Mouse (Mus musculus): Measurements from ENCODE around the gene Ofcc1. TPM values are rescaled to one million over a fixed set of nuclear protein-coding genes. Genes with fewer than 3 reads are reported as not detected.

The Ofcc1 gene
- polyA plus RNA-seq, 1 experiment: not detected

- no peak overlapping the region for H3K4me3 ChIP-seq (ENCODE audit: control insufficient read depth, low read depth, low read length)
- no peaks in the 10 kb centered on the region for H3K4me1 ChIP-seq (ENCODE audit: control insufficient read depth, insufficient read depth, low read length)
- TF ChIP-seq CTCF (IDR thresholded peaks at IDR 0.05; ENCODE audit: control insufficient read depth, insufficient read depth, insufficient replicate concordance, low read depth, low read length) (no peak), POLR2A (IDR thresholded peaks at IDR 0.05; ENCODE audit: control insufficient read depth, low read depth, low read length) (no peak)
- H3K36me3 ChIP-seq (ENCODE audit: control insufficient read depth, insufficient read depth, low read length): no peaks in the 10 kb centered on the region
- H3K27ac ChIP-seq (ENCODE audit: control insufficient read depth, insufficient read depth, low read depth, low read length): no peak overlapping the region
- H3K27me3 ChIP-seq (ENCODE audit: control insufficient read depth, insufficient read depth, low read length): no peaks in the 10 kb centered on the region
Measured at GRCm38 (mm10) chr13:40136096-40136495, 225.2 kb downstream of the Ofcc1 start.

GRCm38 (mm10) chr13:40135670-40136069 is 225.6 kb downstream of the Ofcc1 start:
- no peaks in the 10 kb centered on the region for H3K36me3 ChIP-seq (ENCODE audit: control insufficient read depth, insufficient read depth, low read length)
- H3K4me1 ChIP-seq (ENCODE audit: control insufficient read depth, insufficient read depth, low read length): no peaks in the 10 kb centered on the region
- H3K27me3 ChIP-seq (ENCODE audit: control insufficient read depth, insufficient read depth, low read length): no peaks in the 10 kb centered on the region
- no peak overlapping the region for H3K4me3 ChIP-seq (ENCODE audit: control insufficient read depth, low read depth, low read length)
- H3K27ac ChIP-seq (ENCODE audit: control insufficient read depth, insufficient read depth, low read depth, low read length): no peak overlapping the region
- TF ChIP-seq POLR2A (IDR thresholded peaks at IDR 0.05; ENCODE audit: control insufficient read depth, low read depth, low read length) (no peak), CTCF (IDR thresholded peaks at IDR 0.05; ENCODE audit: control insufficient read depth, insufficient read depth, insufficient replicate concordance, low read depth, low read length) (no peak)

DNA sequence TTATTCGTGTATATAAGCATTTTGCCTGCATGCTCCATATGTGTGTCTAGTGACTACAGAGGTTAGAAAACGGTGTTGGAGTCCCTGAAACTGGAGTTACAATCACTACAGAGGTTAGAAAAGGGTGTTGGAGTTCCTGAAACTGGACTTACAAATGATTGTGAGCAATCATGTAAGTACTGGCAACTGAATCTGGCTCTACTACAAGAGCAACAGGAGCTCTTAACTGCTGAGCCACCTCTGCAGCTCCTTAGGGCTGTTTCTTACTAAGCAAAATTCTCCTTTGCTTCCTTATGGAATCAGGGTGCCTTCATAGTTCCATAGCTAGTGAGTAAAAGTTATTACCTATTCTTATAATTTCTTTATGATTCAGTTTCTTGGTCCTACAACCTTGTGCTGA is 237.4 kb downstream of the Ofcc1 start:
- H3K4me3 ChIP-seq (ENCODE audit: control insufficient read depth, low read depth, low read length): no peak overlapping the region
- no peak overlapping the region for H3K27ac ChIP-seq (ENCODE audit: control insufficient read depth, insufficient read depth, low read depth, low read length)
- no peaks in the 10 kb centered on the region for H3K4me1 ChIP-seq (ENCODE audit: control insufficient read depth, insufficient read depth, low read length)
- TF ChIP-seq POLR2A (IDR thresholded peaks at IDR 0.05; ENCODE audit: control insufficient read depth, low read depth, low read length) (no peak), CTCF (IDR thresholded peaks at IDR 0.05; ENCODE audit: control insufficient read depth, insufficient read depth, insufficient replicate concordance, low read depth, low read length) (no peak)
- H3K36me3 ChIP-seq (ENCODE audit: control insufficient read depth, insufficient read depth, low read length): no peaks in the 10 kb centered on the region
- no peaks in the 10 kb centered on the region for H3K27me3 ChIP-seq (ENCODE audit: control insufficient read depth, insufficient read depth, low read length)

DNA sequence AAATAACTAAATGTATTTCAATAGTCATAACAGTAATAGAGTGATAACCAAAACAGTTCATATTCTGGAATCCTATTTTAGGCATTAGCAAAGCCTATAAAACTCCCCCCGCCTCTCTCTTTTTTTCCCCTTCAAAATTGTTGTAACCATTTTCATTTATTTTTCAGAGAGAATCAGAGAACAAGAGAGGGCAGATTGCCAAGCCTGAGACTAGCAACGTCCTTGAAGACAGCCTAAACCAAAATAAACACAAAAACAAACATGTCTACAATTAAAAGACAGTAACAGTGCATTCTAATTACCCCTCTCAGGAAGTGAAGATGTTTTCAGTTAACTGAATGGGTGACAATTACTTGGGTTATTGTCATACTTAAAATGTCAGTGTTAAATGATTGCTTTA is 248.9 kb downstream of the Ofcc1 start:
- H3K36me3 ChIP-seq (ENCODE audit: control insufficient read depth, insufficient read depth, low read length): no peaks in the 10 kb centered on the region
- H3K27ac ChIP-seq (ENCODE audit: control insufficient read depth, insufficient read depth, low read depth, low read length): no peak overlapping the region

DNA sequence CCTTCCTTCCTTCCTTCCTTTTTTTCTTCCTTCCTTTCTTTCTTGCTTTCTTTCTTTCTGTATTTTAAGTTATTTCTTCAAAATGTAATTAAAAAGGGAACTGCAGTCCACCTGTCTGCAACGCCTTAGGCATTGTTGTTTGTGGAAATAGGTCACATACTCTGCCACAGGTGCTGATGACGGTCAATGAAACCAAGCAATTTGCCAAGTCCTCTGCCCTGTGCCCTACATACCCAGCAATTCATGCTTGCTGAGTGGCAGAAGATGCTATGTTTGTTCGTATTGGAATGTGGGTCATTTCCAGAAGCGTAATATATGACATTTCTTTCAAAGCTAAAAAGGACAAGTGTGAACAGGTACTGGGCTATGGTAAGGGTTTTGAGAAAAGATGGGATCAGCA is 285.0 kb downstream of the Ofcc1 start:
- H3K27ac ChIP-seq (ENCODE audit: control insufficient read depth, insufficient read depth, low read depth, low read length): no peak overlapping the region
- no peak overlapping the region for H3K4me3 ChIP-seq (ENCODE audit: control insufficient read depth, low read depth, low read length)
- H3K4me1 ChIP-seq (ENCODE audit: control insufficient read depth, insufficient read depth, low read length): no peaks in the 10 kb centered on the region
- no peak for TF ChIP-seq CTCF (IDR thresholded peaks at IDR 0.05; ENCODE audit: control insufficient read depth, insufficient read depth, insufficient replicate concordance, low read depth, low read length)
- TF ChIP-seq POLR2A (IDR thresholded peaks at IDR 0.05; ENCODE audit: control insufficient read depth, low read depth, low read length): no peak
- no peaks in the 10 kb centered on the region for H3K36me3 ChIP-seq (ENCODE audit: control insufficient read depth, insufficient read depth, low read length)
- H3K27me3 ChIP-seq (ENCODE audit: control insufficient read depth, insufficient read depth, low read length): no peaks in the 10 kb centered on the region

More for the DNA sequence above, 248.9 kb downstream of the Ofcc1 start:
- Histone ChIP-seq H3K27me3 (ENCODE audit: control insufficient read depth, insufficient read depth, low read length) (no peaks in the 10 kb centered on the region), H3K4me3 (ENCODE audit: control insufficient read depth, low read depth, low read length) (no peak overlapping the region), H3K4me1 (ENCODE audit: control insufficient read depth, insufficient read depth, low read length) (no peaks in the 10 kb centered on the region)
- TF ChIP-seq POLR2A (IDR thresholded peaks at IDR 0.05; ENCODE audit: control insufficient read depth, low read depth, low read length): no peak
- no peak for TF ChIP-seq CTCF (IDR thresholded peaks at IDR 0.05; ENCODE audit: control insufficient read depth, insufficient read depth, insufficient replicate concordance, low read depth, low read length)

- no peak for TF ChIP-seq CTCF (IDR thresholded peaks at IDR 0.05; ENCODE audit: control insufficient read depth, insufficient read depth, insufficient replicate concordance, low read depth, low read length)
- TF ChIP-seq POLR2A (IDR thresholded peaks at IDR 0.05; ENCODE audit: control insufficient read depth, low read depth, low read length): no peak
- Histone ChIP-seq H3K4me1 (ENCODE audit: control insufficient read depth, insufficient read depth, low read length) (no peaks in the 10 kb centered on the region), H3K27me3 (ENCODE audit: control insufficient read depth, insufficient read depth, low read length) (no peaks in the 10 kb centered on the region), H3K4me3 (ENCODE audit: control insufficient read depth, low read depth, low read length) (no peak overlapping the region), H3K36me3 (ENCODE audit: control insufficient read depth, insufficient read depth, low read length) (no peaks in the 10 kb centered on the region), H3K27ac (ENCODE audit: control insufficient read depth, insufficient read depth, low read depth, low read length) (no peak overlapping the region)
Measured at GRCm38 (mm10) chr13:40074850-40075416, 286.3 kb downstream of the Ofcc1 start.

- H3K4me3 ChIP-seq (ENCODE audit: control insufficient read depth, low read depth, low read length): no peak overlapping the region
- no peaks in the 10 kb centered on the region for H3K4me1 ChIP-seq (ENCODE audit: control insufficient read depth, insufficient read depth, low read length)
- no peak overlapping the region for H3K27ac ChIP-seq (ENCODE audit: control insufficient read depth, insufficient read depth, low read depth, low read length)
- H3K36me3 ChIP-seq (ENCODE audit: control insufficient read depth, insufficient read depth, low read length): no peaks in the 10 kb centered on the region
- TF ChIP-seq POLR2A (IDR thresholded peaks at IDR 0.05; ENCODE audit: control insufficient read depth, low read depth, low read length) (no peak), CTCF (IDR thresholded peaks at IDR 0.05; ENCODE audit: control insufficient read depth, insufficient read depth, insufficient replicate concordance, low read depth, low read length) (no peak)
- H3K27me3 ChIP-seq (ENCODE audit: control insufficient read depth, insufficient read depth, low read length): no peaks in the 10 kb centered on the region
Measured at GRCm38 (mm10) chr13:40070004-40070403, 291.2 kb downstream of the Ofcc1 start.

- Histone ChIP-seq H3K27ac (ENCODE audit: control insufficient read depth, insufficient read depth, low read depth, low read length) (no peak overlapping the region), H3K4me3 (ENCODE audit: control insufficient read depth, low read depth, low read length) (no peak overlapping the region), H3K4me1 (ENCODE audit: control insufficient read depth, insufficient read depth, low read length) (no peaks in the 10 kb centered on the region), H3K27me3 (ENCODE audit: control insufficient read depth, insufficient read depth, low read length) (no peaks in the 10 kb centered on the region), H3K36me3 (ENCODE audit: control insufficient read depth, insufficient read depth, low read length) (no peaks in the 10 kb centered on the region)
- TF ChIP-seq CTCF (IDR thresholded peaks at IDR 0.05; ENCODE audit: control insufficient read depth, insufficient read depth, insufficient replicate concordance, low read depth, low read length) (no peak), POLR2A (IDR thresholded peaks at IDR 0.05; ENCODE audit: control insufficient read depth, low read depth, low read length) (no peak)
Measured at GRCm38 (mm10) chr13:40061281-40061680, 300.0 kb downstream of the Ofcc1 start.

All from testis, adult 2 months (tissue).